Mouse (Mus musculus): Measurements from ENCODE around the gene Ptma.
A peak's percentile ranks its signal among the peaks of the same experiment; 100 is the strongest.

Gene Ptma

DNA sequence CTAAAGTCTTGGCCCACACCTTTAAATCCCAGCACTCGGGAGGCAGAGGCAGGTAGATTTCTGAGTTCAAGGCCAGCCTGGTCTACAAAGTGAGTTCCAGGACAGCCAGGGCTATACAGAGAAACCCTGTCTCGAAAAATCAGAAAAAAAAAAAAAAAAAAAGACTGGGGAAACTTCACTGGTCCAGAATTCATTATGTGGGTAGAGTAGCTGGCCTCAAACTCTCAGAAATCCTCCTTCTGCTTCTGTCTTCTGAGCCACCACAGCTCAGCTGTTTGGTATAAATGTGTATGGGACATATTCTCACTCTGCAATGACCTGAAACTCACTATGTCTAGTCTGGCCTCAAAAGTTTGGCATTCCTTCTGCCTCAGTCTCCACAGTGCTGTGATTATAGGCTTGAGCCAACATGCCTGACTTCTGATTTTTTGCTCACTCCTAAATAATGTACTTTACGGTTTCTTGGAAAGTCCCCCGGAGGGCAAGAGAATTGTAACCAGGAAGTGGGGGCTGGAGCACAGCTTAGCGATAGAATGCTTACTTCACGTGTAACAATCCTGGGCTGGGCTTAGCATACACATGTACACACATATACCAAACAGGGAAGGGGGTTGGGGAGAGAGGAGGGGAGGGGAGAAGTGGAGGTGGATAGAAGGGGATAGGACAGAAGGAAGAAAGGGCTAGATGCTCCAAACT lies 10.7 kb upstream of the Ptma start:
- DNase-seq (ENCODE audit: low spot score in 2 of 2), result no peak

DNA sequence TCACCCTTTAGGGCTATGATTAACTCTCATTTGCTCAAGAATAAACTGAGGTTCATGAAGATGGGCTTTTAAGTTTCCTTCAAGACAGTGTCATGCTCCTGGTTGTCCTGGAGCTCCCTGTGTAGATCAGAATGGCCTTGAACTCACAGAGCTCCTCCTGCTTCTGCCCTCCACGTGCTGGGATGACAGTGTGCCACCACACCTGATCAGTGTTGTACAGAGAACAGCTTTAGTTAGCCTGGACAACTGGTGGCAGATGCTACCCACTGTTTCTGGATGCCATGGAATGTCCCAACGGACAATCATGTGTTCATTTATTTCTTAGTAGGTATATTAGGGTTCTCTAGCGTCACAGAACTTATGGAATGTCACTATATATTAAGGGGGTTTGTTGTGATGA lies 9.4 kb upstream of the Ptma start:
- no peak for DNase-seq (ENCODE audit: low spot score in 2 of 2)

DNA sequence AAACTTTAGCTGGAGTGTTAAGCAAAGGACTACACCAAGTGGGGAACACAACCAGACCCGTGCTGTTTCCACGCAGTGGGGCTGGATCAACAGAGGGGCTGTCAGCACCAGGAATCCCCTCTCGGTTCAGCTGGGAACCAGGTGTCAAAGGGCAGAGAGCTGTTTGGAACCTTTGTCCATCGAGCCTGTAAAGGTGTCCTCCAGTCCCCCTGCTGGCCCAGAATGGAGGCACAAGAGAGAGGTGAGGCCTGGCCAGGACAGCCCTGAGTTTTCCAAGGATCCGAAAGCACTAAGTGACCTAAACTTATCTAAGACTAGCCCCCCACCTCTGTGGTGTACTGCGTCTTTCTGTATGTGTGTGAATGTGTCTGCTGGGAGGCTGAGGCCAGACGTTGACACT lies 6.2 kb upstream of the Ptma start:
- DNase-seq (ENCODE audit: low spot score in 2 of 2), result peak in 1 of 2 experiments; percentile 70

DNA sequence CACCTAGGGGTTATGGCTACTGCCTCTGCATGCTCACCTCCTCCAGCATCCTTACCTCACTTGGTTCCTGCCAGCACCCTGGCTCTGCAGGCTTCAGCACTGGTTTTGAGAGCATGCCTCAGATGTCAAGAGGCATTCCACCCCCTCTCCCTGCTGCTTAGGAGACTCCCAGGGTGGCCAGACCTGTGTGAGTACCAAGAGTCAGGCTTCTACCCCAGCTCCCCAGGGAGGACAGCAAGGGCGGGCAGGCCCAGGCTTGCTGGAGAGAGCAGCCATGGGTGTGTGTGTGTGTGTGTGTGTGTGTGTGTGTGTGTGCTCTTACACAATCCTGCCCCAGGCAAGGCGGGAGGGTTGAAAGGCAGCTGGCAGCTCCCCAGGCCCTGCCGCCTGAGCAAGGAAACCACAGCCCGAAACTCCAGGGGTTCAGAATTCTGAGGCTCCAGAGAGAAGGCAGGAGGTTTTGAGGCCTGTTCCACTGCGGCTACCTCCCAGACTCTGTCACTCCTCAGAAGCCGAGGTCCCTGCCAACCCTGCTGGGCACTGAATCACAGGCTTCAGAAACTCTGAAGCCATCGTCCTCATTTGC lies 4.1 kb upstream of the Ptma start:
- DNase-seq (ENCODE audit: low spot score in 2 of 2), result peak; percentile 66 to 68

- DNase-seq (ENCODE audit: low spot score in 2 of 2), result no peak
Measured at GRCm38 (mm10) chr1:86523776-86524618, 2.5 kb upstream of the Ptma start.

GRCm38 (mm10) chr1:86524619-86525498 lies 1.7 kb upstream of the Ptma start:
- DNase-seq (ENCODE audit: low spot score in 2 of 2), result peak; percentile 99 to 100

DNA sequence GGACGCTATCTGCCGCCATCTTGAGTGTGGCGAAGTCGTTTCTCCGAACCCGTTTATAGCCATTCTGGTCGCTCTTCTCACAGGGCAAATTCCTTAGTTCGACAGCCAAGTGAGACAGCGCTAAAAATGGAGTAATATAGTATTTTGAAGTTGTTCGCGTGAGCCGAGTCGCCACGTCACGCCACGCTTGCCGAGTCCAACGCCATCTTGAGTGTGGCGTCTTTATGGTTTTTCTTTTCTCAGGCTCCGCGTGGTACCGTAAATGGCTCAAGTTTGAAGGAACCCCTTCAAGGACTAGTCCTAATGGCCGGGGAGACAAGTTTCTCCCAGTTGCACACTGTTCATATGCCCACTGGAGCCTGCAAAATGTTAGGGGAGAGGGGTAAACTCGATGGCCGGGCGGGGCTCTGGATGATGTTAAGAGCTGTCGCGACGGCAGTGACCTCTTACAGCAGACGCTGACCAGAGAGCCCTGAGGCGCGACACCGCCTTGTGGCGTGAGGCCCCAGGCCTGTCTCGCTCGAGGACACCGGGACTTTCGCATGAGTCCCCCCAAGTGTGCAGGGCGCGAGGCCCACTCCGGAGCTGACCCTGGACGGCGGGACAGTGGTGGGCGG lies 919 bp upstream of the Ptma start:
- DNase-seq (ENCODE audit: low spot score in 2 of 2), result peak in 1 of 2 experiments; percentile 66

DNA sequence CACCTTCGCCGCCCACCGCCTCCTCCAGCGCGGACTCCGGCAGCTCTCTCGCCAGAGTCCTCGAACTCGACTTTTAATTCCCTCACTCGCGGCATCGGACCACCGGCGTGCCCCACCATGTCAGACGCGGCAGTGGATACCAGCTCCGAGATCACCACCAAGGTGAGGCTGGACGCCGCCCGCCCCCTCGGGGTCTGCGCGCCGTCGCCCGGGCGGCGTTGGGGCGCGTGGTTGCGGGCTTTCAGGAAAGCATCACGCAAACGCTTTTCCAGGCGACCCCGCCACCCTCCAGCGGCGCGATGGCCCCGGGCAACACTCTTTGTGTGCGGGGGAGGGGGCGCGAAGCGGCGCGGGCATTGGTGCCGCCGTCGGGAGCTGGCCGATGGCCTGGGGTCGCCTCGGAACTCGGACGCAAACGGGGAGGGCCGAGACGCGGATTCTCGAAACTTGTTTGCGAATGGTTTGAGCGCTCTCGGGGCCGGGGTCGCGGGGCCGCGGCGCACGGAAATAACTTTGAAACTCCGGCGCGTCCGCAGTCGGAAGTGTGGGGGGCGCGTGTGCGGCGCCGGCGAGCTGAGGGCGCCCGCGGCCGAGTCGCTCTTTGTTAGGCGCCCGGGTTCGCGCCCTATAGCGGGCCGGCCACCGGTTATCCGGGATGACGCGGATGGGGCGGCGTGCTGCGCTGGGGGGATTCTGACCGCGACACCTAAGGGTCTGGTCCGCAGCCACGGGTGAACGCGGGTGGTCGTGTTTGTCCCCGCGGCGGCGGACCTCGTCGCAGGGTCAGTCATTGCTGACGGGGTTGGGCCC lies 468 bp downstream of the Ptma start:
- DNase-seq (ENCODE audit: low spot score in 2 of 2), result peak in 1 of 2 experiments; percentile 64

GRCm38 (mm10) chr1:86527599-86528486 lies 1.3 kb downstream of the Ptma start:
- DNase-seq (ENCODE audit: low spot score in 2 of 2), result peak; percentile 88 to 89

GRCm38 (mm10) chr1:86528571-86529180 lies 2.1 kb downstream of the Ptma start:
- DNase-seq (ENCODE audit: low spot score in 2 of 2), result peak; percentile 41 to 62

- DNase-seq (ENCODE audit: low spot score in 2 of 2), result no peak
Measured at GRCm38 (mm10) chr1:86529590-86529989, 3.1 kb downstream of the Ptma start.

DNA sequence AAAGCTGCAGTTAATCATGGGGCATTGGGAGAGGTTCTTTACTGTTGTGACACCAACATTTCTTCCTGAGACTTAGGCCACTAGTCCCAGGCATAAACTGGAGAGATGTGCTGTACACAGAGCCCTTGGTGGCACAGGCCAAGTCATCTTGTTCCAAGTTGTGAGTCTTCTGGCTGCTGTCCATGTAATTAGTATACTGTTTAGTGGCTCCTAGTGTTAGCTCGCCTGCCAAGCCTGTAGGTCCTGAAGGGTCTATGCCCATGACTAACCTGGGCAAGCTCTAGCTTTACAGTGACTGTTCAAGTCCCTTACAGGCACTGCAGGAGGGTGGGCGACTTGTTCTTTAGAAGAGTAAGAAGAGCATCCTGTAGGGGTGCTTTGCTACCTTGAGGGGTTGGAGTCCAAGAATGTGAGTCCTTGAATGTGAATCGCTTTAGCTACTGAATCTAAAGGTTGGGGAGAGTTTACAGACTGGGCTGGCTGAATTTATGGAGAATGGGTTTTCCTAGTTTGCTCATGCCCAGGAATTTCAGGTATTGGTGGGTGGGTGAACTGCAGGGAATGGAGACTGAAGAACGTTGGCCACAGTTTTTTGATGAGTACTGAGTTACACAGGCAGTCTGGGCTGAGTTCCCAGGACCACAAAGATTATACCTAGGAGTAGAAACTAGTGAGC lies 4.5 kb downstream of the Ptma start:
- no peak for DNase-seq (ENCODE audit: low spot score in 2 of 2)

DNA sequence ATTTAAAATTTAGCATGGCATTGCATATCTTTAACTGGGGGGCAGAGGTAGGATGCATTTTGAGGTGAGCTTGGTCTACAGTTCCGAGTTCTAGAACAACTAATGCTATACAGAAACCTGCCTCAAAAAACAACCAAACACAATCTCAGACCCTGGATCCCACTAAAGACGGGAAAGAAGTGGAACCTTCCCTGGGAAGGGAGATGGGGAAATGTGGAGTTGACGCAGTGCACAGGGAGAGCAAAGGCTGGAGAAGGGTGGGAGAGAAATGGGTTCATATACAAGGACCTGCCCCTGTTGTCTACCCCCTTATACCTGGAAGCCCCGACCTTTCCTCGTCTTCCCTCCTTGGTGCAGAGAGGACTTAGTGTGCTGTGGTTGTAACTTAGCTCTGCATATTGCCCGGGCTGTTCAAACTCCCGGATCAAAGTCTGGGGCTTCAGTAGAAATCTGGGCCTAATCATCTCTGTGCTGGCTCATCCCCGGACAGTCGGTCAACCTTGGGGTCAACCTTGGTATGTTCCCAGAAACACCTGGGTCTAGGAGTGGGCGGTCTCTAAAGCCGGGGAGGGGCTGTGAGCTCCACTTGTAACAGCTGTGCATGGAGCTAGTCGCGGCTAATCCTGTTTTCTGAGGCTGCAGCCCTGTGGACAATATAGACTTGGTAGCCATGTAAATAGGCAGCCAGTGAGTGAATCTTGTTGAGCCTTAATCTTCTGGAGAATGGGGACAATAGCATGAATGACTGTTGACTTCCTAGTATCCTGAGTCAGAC lies 5.2 kb downstream of the Ptma start:
- DNase-seq (ENCODE audit: low spot score in 2 of 2), result no peak

GRCm38 (mm10) chr1:86532362-86533051 lies 6.0 kb downstream of the Ptma start:
- DNase-seq (ENCODE audit: low spot score in 2 of 2), result peak; percentile 82 to 93

DNA sequence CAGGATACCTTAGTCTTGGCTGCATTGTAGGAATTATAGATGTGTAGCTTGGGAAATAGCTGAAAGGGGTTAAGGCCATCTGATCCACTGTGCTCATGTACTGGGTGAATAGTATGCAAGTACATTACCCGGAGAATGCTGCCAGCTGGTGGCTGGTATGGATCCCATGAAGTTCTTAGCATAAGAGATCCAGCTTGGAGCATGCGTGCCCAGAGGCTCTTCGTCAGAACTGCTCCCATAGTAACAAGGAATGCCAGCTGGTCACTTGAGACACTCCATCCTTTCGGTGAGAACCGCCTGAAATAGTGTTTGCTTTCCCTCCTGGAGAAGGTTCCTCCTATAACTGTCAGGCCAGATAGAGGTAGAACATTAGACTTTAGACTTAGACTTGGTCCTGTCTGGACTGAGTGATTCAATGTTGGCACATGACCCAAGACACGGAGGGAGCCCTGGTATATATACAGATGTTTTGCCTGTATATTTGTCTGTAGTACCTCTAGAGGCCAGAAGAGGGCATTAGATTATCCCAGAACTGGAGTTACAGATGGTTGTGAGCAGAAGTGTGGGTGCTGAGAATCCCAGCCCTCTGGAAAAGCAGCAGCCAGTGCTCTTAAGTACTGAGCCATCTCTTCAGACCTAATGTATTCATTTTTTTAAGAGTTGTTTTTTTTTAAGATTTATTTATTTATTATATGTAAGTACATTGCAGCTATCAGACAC lies 7.0 kb downstream of the Ptma start:
- DNase-seq (ENCODE audit: low spot score in 2 of 2), result no peak

DNA sequence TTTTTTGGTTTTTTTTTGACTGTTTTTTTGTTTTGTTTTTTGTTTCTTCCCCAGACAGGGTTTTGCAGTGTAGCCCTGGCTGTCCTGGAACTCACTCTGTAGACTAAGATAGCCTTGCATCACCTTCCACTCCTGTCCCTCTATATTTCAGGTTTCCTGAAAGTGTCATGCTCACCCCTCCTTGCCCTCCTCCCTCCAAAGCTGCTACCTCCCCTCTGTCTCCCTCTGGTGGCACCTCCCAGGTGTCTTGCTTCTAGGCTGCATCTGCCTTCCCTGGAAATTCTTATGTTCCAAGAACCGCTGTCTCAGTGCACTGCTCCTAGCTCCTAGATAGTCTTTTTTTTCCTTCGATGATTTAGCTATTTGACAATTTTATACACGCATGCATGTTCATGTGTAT lies 11.9 kb downstream of the Ptma start:
- DNase-seq (ENCODE audit: low spot score in 2 of 2), result no peak

All from urinary bladder, postnatal 4 days (tissue).